Mouse (Mus musculus): ENCODE results near the gene Pdha1.

DNA sequence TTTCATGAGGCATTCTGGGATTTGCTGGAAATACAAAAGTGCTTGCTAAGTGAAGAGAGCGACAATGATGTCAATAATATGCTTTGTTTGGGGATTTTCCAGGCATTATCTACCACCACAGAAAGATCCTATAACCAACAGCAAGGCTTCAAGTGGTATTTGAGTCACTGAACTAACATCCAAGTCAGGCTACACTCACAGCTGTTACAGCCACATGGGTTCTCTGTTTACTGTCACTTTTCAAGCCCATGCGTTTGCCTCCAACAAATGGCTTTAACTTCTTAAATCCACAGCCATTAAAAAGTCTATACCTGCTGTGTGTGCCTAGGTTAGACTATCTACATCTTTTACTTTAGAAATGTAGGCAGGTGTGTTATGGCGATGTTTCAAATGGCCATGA is 10.6 kb upstream of the Pdha1 start:
- TF ChIP-seq POLR2A (IDR thresholded peaks at IDR 0.05; ENCODE audit: low read depth, low read length), result no peak
- TF ChIP-seq CTCF (conservative IDR thresholded peaks at IDR 0.05; ENCODE audit: insufficient read depth, insufficient read length, low read depth, low read length), result no peak
